Mouse (Mus musculus): ENCODE data around the gene Tbkbp1.

DNA sequence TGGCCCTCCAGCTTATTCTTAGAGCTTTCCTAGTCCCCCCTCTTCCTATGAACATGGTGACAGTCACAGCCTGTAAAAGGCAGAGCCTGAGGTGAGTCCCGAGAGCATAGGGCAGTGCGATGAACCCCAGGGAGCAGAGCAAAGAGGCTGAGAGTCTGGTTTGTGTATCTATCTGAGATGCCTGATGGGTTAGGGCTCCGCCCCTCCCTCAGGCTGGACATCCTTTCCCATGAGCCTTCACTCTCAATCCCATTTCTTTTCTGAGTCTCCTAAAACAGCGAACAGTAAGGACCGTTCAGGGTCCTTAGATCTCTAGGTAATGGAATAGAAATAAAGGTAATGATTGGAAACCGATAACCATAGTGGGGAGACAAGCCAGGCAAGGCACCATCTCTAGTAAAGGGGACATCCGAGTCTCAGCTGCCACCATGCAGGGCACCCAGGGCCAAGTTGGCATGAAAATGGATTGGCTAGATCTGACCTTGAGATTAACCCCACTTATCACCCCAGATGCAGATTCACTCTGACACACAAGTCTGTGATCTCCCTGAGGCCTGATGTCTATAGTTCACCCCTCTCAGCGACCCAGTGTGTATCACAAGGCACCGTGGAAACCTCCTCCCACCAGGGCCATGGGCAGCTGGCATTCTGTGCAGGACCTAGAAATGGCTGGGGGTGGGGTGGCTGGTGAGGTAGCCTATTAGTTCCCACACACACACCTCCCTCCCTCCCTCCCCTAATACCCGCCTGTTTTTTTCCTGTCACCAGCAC lies 26.8 kb downstream of the Tbkbp1 start:
- TF ChIP-seq CTCF (IDR thresholded peaks at IDR 0.05; ENCODE audit: low read depth, low read length) (no peak), POLR2A (IDR thresholded peaks at IDR 0.05; ENCODE audit: extremely low read depth, insufficient read depth, low read length) (no peak)
